Mouse (Mus musculus) ES-Bruce4 (cell line): ENCODE measurements at regions not wholly inside any gene's neighbourhood (a gene's known extent, or its start where the extent isn't known, plus 50 kb on each side); places are given as distances from the start of the nearest gene placed in this dataset.

ENCODE experiments used
- H3K27ac ChIP-seq: 2 replicates; pipeline ENCODE4 v1.5.1; 2012; ENCODE audit warnings: low read length, inconsistent platforms; ENCODE audit not compliant: insufficient read depth
- H3K27me3 ChIP-seq: 2 replicates; pipeline ENCODE4 v1.6.1; 2012; ENCODE audit warnings: mild to moderate bottlenecking, low read length, inconsistent platforms; ENCODE audit not compliant: control insufficient read depth, poor library complexity, insufficient read depth, severe bottlenecking
- H3K36me3 ChIP-seq: 2 replicates; pipeline ENCODE4 v1.6.1; 2012; ENCODE audit warnings: inconsistent platforms, mild to moderate bottlenecking, low read length, moderate library complexity; ENCODE audit not compliant: control insufficient read depth, poor library complexity, insufficient read depth, severe bottlenecking
- H3K4me1 ChIP-seq: one replicate; pipeline ENCODE4 v1.8.1; 2011; ENCODE audit warnings: low read length; ENCODE audit not compliant: control insufficient read depth, insufficient read depth
- H3K4me3 ChIP-seq: 2 replicates; pipeline ENCODE4 v1.5.1; 2011; ENCODE audit warnings: low read depth, mild to moderate bottlenecking, low read length
- H3K9ac ChIP-seq: 2 replicates; pipeline ENCODE4 v1.6.1; 2012; ENCODE audit warnings: low read depth, mild to moderate bottlenecking, inconsistent platforms; ENCODE audit not compliant: poor library complexity, severe bottlenecking
- H3K9me3 ChIP-seq: replicated peaks from 2 replicates; pipeline ENCODE4 v1.6.1; 2012; ENCODE audit warnings: mild to moderate bottlenecking, low read length, inconsistent platforms; ENCODE audit not compliant: control insufficient read depth, poor library complexity, insufficient read depth, severe bottlenecking
- CTCF ChIP-seq: IDR thresholded peaks from one replicate; pipeline ENCODE4 v1.8.1; 2011; ENCODE audit warnings: low read depth, low read length
- EP300 ChIP-seq: IDR thresholded peaks from 2 replicates; pipeline ENCODE4 v1.6.1; 2011; ENCODE audit warnings: low read depth, low read length; ENCODE audit not compliant: insufficient read depth
- POLR2A ChIP-seq: IDR thresholded peaks from one replicate; pipeline ENCODE4 v1.8.1; 2011; ENCODE audit warnings: low read length; ENCODE audit not compliant: insufficient read depth

DNA sequence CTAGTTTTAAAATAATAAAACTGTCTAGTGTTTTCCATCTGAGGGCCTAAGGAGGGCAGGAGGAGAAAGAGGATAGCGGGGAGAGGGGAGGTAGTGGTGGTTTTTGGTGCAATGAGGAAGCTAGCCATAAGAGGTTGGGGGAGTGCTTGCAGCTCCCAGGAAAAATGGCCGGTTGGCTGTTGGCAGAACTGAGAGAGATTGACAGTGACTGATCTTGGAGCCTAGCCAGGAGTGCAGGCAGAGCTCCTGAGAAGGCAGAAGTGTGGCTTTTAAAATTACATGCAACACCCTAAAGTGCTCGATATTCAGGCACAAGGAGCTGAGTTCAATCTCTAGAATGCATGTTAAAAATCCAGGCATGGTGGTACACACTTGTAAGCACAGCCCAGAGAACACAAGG lies 938.3 kb upstream of the 2610301B20Rik start:
- Histone ChIP-seq H3K27ac (no peak overlapping the region), H3K4me3 (no peak overlapping the region), H3K9ac (no peak overlapping the region), H3K9me3 (no peaks in the 10 kb centered on the region), H3K4me1 (no peaks in the 10 kb centered on the region), H3K36me3 (no peaks in the 10 kb centered on the region), H3K27me3 (no peaks in the 10 kb centered on the region)
- no peak for TF ChIP-seq EP300
- TF ChIP-seq CTCF, result no peak
- no peak for TF ChIP-seq POLR2A

DNA sequence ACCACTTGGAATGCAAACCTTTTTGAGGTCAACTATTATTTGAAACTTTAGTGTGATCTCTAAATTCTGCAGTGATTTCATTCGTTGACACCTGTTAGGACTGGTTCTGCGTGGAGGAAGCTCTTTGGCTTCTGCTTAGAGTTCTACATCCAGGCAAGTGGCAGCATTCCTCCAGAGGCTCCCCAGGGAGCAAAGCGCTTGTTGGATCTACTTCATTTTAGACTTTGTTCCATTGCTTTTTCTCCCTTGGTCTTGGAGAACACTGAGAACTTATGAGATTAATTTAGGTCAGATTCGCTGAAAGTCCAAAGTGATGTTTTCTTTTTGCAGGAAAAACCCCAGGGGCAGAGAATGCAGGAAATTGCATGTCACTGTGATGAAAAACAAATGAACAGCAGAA lies 922.9 kb upstream of the 2610301B20Rik start:
- H3K27ac ChIP-seq, result no peak overlapping the region
- no peaks in the 10 kb centered on the region for H3K9me3 ChIP-seq
- H3K27me3 ChIP-seq, result no peaks in the 10 kb centered on the region
- no peaks in the 10 kb centered on the region for H3K4me1 ChIP-seq
- H3K4me3 ChIP-seq, result no peak overlapping the region
- no peak for TF ChIP-seq CTCF
- TF ChIP-seq EP300, result no peak
- H3K9ac ChIP-seq, result no peak overlapping the region
- no peaks in the 10 kb centered on the region for H3K36me3 ChIP-seq

DNA sequence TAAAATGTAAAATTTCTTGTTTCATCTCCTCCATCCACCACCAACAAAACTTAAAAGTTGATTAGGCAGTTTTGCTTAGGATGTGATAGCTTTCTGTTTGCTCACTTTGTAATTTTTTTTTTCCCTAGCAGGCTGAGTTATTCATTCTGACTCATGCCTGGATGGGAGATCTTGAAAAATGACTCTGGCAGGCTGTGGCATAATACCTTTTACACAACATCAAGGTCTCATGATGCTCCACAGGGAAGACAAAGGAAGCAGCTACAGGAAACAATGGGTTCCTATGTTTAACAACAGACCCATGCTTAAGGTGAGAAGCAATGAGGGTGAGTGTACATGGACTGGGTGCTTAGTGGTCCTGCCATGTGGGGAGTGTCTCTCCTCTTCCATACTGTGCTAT lies 899.7 kb upstream of the 2610301B20Rik start:
- no peaks in the 10 kb centered on the region for H3K9me3 ChIP-seq
- H3K4me1 ChIP-seq, result no peaks in the 10 kb centered on the region
- H3K9ac ChIP-seq, result no peak overlapping the region
- no peak for TF ChIP-seq POLR2A
- TF ChIP-seq EP300, result no peak
- no peak for TF ChIP-seq CTCF
- no peaks in the 10 kb centered on the region for H3K27me3 ChIP-seq
- H3K4me3 ChIP-seq, result no peak overlapping the region
- H3K36me3 ChIP-seq, result no peaks in the 10 kb centered on the region
- no peak overlapping the region for H3K27ac ChIP-seq

DNA sequence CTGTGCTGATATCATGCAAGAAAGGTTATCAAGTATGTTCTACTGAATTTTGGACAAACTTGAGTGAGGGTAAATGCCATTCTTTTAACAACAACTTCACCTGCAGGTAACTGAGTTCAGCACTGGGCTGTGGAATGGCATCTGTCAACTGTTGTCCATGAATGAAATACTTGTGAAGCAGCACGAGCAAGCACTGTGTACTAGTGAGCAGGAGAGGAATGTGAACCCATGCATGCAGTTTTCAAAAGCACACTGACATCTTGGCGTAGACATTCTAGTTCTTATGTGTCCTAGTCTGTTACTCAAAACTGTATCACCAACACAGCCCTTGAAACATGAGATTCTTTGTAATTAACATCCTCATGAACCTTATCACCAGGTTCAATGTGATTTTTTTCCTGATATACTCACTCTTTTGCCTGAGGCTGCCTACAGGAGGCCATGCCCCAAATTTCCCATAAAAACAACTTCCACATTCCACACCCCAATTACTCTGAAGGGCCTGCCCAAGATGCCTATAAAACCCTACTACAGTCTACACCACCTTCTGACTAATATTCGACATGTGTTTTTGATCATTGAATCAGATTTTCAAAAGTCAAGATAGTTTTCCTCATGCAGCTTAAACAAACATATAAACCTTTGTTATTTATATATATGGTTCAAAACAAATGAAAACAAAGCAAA lies 892.8 kb upstream of the 2610301B20Rik start:
- TF ChIP-seq CTCF, result no peak
- TF ChIP-seq POLR2A, result no peak
- TF ChIP-seq EP300, result no peak
- H3K9ac ChIP-seq, result no peak overlapping the region
- H3K9me3 ChIP-seq, result no peaks in the 10 kb centered on the region
- no peaks in the 10 kb centered on the region for H3K27me3 ChIP-seq
- H3K4me3 ChIP-seq, result no peak overlapping the region
- H3K27ac ChIP-seq, result no peak overlapping the region
- no peaks in the 10 kb centered on the region for H3K36me3 ChIP-seq
- H3K4me1 ChIP-seq, result no peaks in the 10 kb centered on the region

DNA sequence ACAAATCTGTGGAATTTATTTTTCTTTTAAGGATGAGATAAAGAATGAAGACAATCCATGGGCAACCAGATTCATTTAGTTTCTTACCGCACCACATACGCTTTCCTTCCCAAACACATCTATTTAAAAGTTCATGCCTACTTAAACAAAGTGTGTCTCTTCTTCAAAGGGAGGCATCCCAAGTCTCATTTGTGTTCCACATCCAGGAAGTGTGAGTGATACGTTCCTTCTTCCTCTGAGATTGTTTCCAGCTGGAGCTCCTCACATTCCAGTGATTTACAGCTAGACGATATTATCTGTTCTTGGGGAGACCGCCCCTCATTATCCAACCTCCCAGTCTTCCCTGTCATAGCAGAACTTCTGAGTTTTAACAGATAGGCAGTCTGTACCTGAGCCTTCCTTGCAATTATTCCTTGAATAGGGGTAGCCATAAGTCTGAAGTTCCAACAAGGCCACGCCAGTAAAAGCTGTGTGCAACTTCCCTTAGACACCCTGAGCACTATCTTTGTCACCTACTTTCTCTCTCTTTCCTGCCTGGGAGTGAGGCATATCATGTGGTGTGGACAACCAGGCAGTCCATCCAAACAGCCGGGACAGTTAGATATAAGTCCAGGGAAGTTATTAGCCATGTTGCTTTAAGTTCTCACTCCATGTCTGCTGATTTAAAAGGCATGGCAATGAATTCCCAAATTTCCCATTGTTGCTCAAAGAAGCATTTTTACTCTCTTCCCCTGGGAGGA lies 891.3 kb upstream of the 2610301B20Rik start:
- no peaks in the 10 kb centered on the region for H3K36me3 ChIP-seq
- H3K27ac ChIP-seq, result no peak overlapping the region
- H3K9me3 ChIP-seq, result no peaks in the 10 kb centered on the region
- H3K4me1 ChIP-seq, result no peaks in the 10 kb centered on the region
- H3K9ac ChIP-seq, result no peak overlapping the region
- H3K27me3 ChIP-seq, result no peaks in the 10 kb centered on the region
- TF ChIP-seq CTCF (no peak), EP300 (no peak), POLR2A (no peak)
- no peak overlapping the region for H3K4me3 ChIP-seq

DNA sequence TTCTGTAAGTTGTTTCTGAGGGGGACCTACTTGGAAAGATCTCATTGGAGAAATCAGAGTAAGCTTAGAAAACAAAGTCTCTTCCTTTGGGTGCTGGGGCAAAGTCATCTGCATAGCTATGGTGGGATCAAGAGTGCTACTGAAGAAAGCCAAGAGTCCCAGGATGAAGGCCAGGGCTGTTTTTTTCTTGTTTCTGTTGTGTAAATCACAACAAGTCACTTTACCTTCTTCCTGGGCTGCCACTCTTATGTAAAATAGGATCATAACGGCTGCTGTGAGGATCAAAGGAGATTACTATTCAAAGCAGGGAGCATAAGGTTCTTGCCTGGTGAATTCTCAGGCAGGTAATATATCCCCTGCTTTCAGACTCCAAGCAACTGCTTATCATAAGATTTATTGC lies 880.4 kb upstream of the 2610301B20Rik start:
- H3K27me3 ChIP-seq, result no peaks in the 10 kb centered on the region
- no peaks in the 10 kb centered on the region for H3K4me1 ChIP-seq
- no peak overlapping the region for H3K9ac ChIP-seq
- no peak overlapping the region for H3K4me3 ChIP-seq
- H3K9me3 ChIP-seq, result no peaks in the 10 kb centered on the region; the same call in 1 of the 2 replicates
- TF ChIP-seq EP300, result no peak
- TF ChIP-seq POLR2A, result no peak
- TF ChIP-seq CTCF, result no peak
- no peaks in the 10 kb centered on the region for H3K36me3 ChIP-seq
- H3K27ac ChIP-seq, result no peak overlapping the region
